Mouse (Mus musculus) hindbrain, embryonic 11.5 days (tissue): Measurements from ENCODE around the gene Ccdc88c. TPM values are rescaled to one million over a fixed set of nuclear protein-coding genes. Genes with fewer than 3 reads are reported as not detected.

Experiments used
- ATAC-seq: fragments of 200-750 bp; cut with Nextera tagmentation; 2 replicates; pipeline ENCODE4 v1.8.0; 2017; ENCODE audit warnings: mild to moderate bottlenecking, moderate TSS enrichment, moderate library complexity; ENCODE audit not compliant: low FRiP score
- DNase-seq: peaks from one replicate; pipeline ENCODE4 v3.0.0-alpha.2; 2015; ENCODE audit warnings: low spot score
- H3K27ac ChIP-seq: fragments of 300-500 bp; sonication (generic); 2 replicates; pipeline ENCODE4 v1.5.1; 2014; ENCODE audit warnings: mild to moderate bottlenecking, low read depth, low read length
- H3K27me3 ChIP-seq: fragments of 300-500 bp; sonication (generic); 2 replicates; pipeline ENCODE4 v1.6.1; 2014; ENCODE audit warnings: mild to moderate bottlenecking, low read length, moderate library complexity, mixed read lengths; ENCODE audit not compliant: control insufficient read depth, insufficient read depth
- H3K36me3 ChIP-seq: fragments of 300-500 bp; sonication (generic); 2 replicates; pipeline ENCODE4 v1.6.1; 2014; ENCODE audit warnings: mild to moderate bottlenecking, low read length, moderate library complexity, mixed read lengths; ENCODE audit not compliant: control insufficient read depth, insufficient read depth
- H3K4me1 ChIP-seq: fragments of 300-500 bp; sonication (generic); replicated peaks from 2 replicates; pipeline ENCODE4 v1.6.1; 2014; ENCODE audit warnings: low read length, mixed read lengths; ENCODE audit not compliant: control insufficient read depth, insufficient read depth
- H3K4me2 ChIP-seq: fragments of 300-500 bp; sonication (generic); replicated peaks from 2 replicates; pipeline ENCODE4 v1.6.1; 2014; ENCODE audit warnings: mild to moderate bottlenecking, low read depth, low read length
- H3K4me3 ChIP-seq: fragments of 300-500 bp; sonication (generic); 2 replicates; pipeline ENCODE4 v1.5.1; 2014; ENCODE audit warnings: low read depth, low read length
- H3K9ac ChIP-seq: fragments of 300-500 bp; sonication (generic); 2 replicates; pipeline ENCODE4 v1.6.1; 2014; ENCODE audit warnings: low read depth, low read length
- H3K9me3 ChIP-seq: fragments of 300-500 bp; sonication (generic); 2 replicates; pipeline ENCODE4 v1.6.1; 2016; ENCODE audit warnings: low read length; ENCODE audit not compliant: control insufficient read depth
- WGBS: fragments of 180-500 bp; shearing (Covaris S2); extraction: QIAGEN DNeasy Blood & Tissue Kit; methylation state at CpG from one replicate; pipeline ENCODE4 v1.1.7; 2014; 5-methylcytosine and 5-hydroxymethylcytosine counted together
- polyA plus RNA-seq: library from polyadenylated mRNA; unstranded; fragments of >200 nt; fragmentation: Nextera tagmentation; extraction: Ambion mirVana; gene quantifications from 2 replicates; pipeline ENCODE4 v1.2.1, GENCODE M21; 2014

Gene Ccdc88c
- polyA plus RNA-seq, 1 experiment from 2014 or later = 14.1 TPM

GRCm38 (mm10) chr12:100988324-100989130 lies 40.3 kb downstream of the Ccdc88c start:
- Histone ChIP-seq H3K4me1 (peaks cover 15% of the 10 kb centered on the region), H3K27ac (no peak overlapping the region), H3K4me2 (no peak overlapping the region), H3K4me3 (no peak overlapping the region), H3K36me3 (no peaks in the 10 kb centered on the region), H3K27me3 (peaks cover 2% of the 10 kb centered on the region; the same call in 1 of the 2 replicates), H3K9ac (no peak overlapping the region), H3K9me3 (no peaks in the 10 kb centered on the region)
- no peak for DNase-seq
- 66% methylated on average over 15 of the region's 15 CpGs for WGBS
- ATAC-seq = no peak

GRCm38 (mm10) chr12:100986423-100986822 lies 42.4 kb downstream of the Ccdc88c start:
- Histone ChIP-seq H3K9ac (no peak overlapping the region), H3K27ac (no peak overlapping the region), H3K4me1 (peaks cover 15% of the 10 kb centered on the region), H3K27me3 (peaks cover 2% of the 10 kb centered on the region; the same call in 1 of the 2 replicates), H3K4me3 (no peak overlapping the region), H3K36me3 (no peaks in the 10 kb centered on the region), H3K9me3 (no peaks in the 10 kb centered on the region), H3K4me2 (no peak overlapping the region)
- no peak for ATAC-seq
- DNase-seq = no peak
- 86% methylated on average over 4 of the region's 4 CpGs for WGBS

- Histone ChIP-seq H3K4me1 (peaks cover 13% of the 10 kb centered on the region), H3K9ac (no peak overlapping the region), H3K4me2 (no peak overlapping the region), H3K4me3 (no peak overlapping the region), H3K9me3 (no peaks in the 10 kb centered on the region), H3K36me3 (no peaks in the 10 kb centered on the region), H3K27me3 (peaks cover under 1% of the 10 kb centered on the region; the same call in 1 of the 2 replicates), H3K27ac (no peak overlapping the region)
- 84% methylated on average over 2 of the region's 2 CpGs for WGBS
- ATAC-seq (no peak), DNase-seq (no peak)
Observed at GRCm38 (mm10) chr12:100985793-100986157, 43.1 kb downstream of the Ccdc88c start.

- 85% methylated on average over 10 of the region's 10 CpGs for WGBS
- Histone ChIP-seq H3K27ac (no peak overlapping the region), H3K9me3 (no peaks in the 10 kb centered on the region), H3K27me3 (no peaks in the 10 kb centered on the region), H3K9ac (no peak overlapping the region), H3K36me3 (no peaks in the 10 kb centered on the region), H3K4me2 (no peak overlapping the region), H3K4me1 (peaks cover 8% of the 10 kb centered on the region), H3K4me3 (no peak overlapping the region)
- ATAC-seq (no peak), DNase-seq (no peak)
Observed at GRCm38 (mm10) chr12:100985050-100985792, 43.6 kb downstream of the Ccdc88c start.

- ATAC-seq = no peak
- Histone ChIP-seq H3K4me1 (peaks cover 4% of the 10 kb centered on the region), H3K9me3 (no peaks in the 10 kb centered on the region), H3K27ac (no peak overlapping the region), H3K9ac (no peak overlapping the region), H3K36me3 (no peaks in the 10 kb centered on the region), H3K27me3 (no peaks in the 10 kb centered on the region), H3K4me3 (no peak overlapping the region), H3K4me2 (no peak overlapping the region)
- 80% methylated on average over 11 of the region's 11 CpGs for WGBS
- no peak for DNase-seq
Observed at GRCm38 (mm10) chr12:100983565-100983964, 45.3 kb downstream of the Ccdc88c start.

GRCm38 (mm10) chr12:100982217-100982616 lies 46.6 kb downstream of the Ccdc88c start:
- Histone ChIP-seq H3K36me3 (no peaks in the 10 kb centered on the region), H3K4me1 (no peaks in the 10 kb centered on the region), H3K4me2 (no peak overlapping the region), H3K27ac (no peak overlapping the region), H3K9me3 (no peaks in the 10 kb centered on the region), H3K9ac (no peak overlapping the region), H3K4me3 (no peak overlapping the region), H3K27me3 (no peaks in the 10 kb centered on the region)
- 85% methylated on average over 8 of the region's 8 CpGs for WGBS
- ATAC-seq (no peak), DNase-seq (no peak)

- DNase-seq (no peak), ATAC-seq (no peak)
- H3K4me1 ChIP-seq = no peaks in the 10 kb centered on the region
- 67% methylated on average over 9 of the region's 9 CpGs for WGBS
- no peaks in the 10 kb centered on the region for H3K9me3 ChIP-seq
- no peak overlapping the region for H3K4me2 ChIP-seq
- H3K27me3 ChIP-seq = no peaks in the 10 kb centered on the region
- no peak overlapping the region for H3K27ac ChIP-seq
- H3K4me3 ChIP-seq = no peak overlapping the region
- H3K9ac ChIP-seq = no peak overlapping the region
- no peaks in the 10 kb centered on the region for H3K36me3 ChIP-seq
Observed at GRCm38 (mm10) chr12:100980551-100981008, 48.3 kb downstream of the Ccdc88c start.

GRCm38 (mm10) chr12:100979616-100980015 lies 49.2 kb downstream of the Ccdc88c start:
- DNase-seq = no peak
- Histone ChIP-seq H3K27me3 (no peaks in the 10 kb centered on the region), H3K9me3 (no peaks in the 10 kb centered on the region), H3K9ac (no peak overlapping the region), H3K4me1 (no peaks in the 10 kb centered on the region), H3K27ac (no peak overlapping the region), H3K4me2 (no peak overlapping the region), H3K36me3 (no peaks in the 10 kb centered on the region), H3K4me3 (no peak overlapping the region)
- ATAC-seq = no peak
- 82% methylated on average over 5 of the region's 5 CpGs for WGBS
